Mouse (Mus musculus): ENCODE data around the gene Ptprz1.
"Not testable (repeated sequence)": the region's sequence is repeated elsewhere in the genome, so short reads cannot be mapped to it uniquely, and the experiment has no call there.

The Ptprz1 gene

DNA sequence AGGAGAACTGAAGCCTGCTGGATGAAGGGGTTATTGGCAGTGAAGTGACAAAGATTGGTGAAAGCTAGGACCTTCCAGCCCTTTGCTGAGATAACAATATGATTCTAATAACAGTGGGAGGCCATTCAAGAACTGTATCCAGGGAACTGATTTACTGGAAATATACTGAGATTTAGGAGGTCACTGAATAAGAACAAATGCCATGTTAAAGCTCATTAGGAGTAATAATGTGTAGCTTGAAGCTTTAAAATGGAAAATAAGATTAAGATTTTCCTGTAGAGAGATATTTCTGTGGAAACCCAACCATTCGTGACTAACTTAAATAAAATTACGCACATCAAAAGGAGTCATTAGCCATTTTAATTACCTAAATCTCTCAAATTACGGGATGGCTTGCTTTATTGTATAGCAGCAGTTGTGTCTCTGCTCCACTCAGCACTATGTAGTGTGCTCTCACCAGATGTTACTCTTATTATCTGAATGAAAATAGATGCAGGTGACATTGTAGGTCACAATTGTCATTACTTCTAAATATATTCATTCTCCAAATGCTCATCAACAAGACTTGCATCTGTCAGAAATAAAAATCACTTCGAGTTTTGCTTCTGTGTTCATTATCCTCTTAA is 139.8 kb downstream of the Ptprz1 start:
- DNase-seq = no peak

DNA sequence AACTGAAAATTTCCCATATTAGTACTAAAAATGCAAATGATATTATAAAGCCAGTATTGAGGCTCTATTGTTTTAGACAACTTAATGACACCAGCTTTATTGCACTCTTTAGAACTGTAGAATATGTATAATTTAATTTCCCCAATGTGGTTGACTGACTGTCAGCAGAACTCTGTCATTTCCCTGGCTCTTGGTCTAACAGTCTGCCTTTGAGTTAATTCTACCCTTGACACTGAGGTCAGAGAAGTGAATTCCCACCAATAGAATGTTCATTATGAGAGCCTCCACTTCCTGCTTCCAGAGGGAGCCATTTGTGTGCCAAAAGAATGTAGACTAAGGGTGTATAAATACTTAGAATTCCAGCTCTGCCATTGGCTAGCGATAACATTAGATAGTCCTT is 152.9 kb downstream of the Ptprz1 start:
- DNase-seq = no peak

DNA sequence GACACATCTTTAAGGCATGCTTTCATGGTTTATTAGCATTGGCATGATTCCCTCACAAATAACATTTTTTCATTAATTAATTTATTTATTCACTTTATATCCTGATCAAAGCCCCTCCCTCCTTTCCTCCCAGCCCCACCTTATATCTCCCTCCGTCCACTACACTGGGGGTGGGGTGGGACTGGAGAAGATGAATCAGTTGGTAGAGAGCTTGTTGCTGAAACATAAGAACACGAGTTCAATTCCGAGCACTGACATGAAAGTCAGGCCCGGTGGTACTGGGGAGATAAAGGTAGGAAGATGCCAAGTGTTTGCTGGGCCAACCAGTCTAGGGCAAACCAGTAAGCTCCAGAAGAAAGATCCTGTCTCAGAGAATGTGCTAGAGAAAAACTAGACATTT is 173.5 kb downstream of the Ptprz1 start:
- no peak for DNase-seq

DNA sequence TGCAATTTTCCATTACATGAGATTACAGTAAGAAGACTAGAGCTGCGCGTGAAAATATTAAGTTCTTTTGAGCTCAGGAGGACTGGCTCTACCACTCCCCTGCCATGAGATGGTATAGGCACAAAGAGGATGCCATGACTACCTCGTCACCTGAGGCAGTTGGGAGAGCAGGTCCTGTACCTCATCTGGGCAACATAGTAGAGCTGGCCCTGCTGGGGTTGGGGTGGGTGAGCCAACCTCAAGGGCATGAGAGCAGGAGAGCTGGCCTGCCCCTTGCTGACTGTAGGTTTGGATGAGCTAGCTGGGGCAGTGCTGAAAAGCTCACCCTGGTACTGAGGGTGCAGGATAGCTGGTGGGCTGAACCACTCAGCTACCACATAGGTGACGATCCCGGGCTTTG is 180.4 kb downstream of the Ptprz1 start:
- DNase-seq = no peak

DNA sequence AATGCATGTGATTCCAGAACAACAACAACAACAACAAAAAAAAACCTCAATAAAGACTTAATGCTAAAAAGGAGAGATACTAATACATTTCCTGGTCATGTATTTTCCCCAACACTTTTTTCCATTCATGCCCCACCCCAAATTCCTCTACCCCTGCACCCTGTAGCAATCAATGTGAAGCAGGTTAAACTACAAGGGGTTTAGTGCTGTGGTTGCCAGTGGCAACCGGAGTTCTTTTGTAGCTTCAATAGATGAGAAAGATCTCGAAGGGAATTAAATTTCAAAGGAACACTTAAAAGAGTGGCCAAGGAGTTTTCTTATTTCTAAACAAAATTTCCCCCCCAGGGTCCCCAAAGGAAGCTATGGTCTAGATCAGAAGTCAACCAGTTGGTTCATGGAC is 200.8 kb downstream of the Ptprz1 start:
- DNase-seq = no peak

DNA sequence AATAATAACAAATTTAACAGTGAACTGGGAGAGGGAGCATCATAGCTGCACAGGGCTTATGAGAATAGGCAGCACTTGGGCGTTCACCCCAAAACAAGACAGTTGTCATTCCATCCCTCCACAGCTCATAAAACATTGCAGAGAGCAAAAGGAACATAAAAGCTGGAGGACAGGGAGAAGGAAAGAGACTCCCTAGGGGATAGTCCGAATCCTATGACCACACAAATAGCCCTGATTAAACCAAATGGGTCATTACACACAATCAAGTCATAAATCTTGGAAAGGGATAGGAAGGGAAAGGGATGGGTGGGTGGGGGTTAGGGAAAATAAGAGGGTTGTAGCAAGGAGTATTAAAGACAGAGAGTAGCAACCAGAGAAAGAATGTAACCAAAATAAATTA is 203.0 kb downstream of the Ptprz1 start:
- DNase-seq = no peak

DNA sequence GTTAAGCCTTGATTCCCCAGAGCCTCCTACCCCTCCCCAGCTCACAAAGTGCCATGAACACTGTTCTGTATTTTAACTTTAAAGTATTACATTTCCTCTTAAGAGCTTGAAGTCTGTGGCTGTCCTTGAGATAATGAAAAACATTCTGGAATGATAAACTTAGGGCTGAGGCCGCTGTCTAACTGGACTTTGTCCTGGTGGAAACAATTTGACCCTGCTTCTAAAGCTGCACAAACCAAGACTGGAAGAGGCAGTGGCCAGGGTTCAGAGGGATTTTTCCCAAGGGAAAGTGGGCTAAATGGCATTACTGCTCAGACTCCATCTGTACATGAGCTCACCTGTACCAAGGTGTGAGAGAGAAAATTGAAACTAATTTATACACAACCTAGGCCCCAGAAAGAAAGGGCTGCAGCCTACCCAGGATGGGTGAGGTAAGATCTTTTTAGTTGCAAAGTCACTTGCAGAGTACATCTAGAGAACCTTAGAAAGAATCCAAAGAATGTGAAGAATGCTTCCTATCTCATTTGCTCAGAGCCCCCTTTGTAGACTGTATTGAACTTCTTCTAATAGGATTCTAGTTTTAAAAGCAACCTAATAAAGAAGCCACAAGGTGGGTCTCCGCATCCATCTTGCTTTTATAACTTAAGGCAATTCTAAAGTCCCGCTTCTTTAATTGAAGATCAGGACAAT is 204.8 kb downstream of the Ptprz1 start:
- DNase-seq = no peak

DNA sequence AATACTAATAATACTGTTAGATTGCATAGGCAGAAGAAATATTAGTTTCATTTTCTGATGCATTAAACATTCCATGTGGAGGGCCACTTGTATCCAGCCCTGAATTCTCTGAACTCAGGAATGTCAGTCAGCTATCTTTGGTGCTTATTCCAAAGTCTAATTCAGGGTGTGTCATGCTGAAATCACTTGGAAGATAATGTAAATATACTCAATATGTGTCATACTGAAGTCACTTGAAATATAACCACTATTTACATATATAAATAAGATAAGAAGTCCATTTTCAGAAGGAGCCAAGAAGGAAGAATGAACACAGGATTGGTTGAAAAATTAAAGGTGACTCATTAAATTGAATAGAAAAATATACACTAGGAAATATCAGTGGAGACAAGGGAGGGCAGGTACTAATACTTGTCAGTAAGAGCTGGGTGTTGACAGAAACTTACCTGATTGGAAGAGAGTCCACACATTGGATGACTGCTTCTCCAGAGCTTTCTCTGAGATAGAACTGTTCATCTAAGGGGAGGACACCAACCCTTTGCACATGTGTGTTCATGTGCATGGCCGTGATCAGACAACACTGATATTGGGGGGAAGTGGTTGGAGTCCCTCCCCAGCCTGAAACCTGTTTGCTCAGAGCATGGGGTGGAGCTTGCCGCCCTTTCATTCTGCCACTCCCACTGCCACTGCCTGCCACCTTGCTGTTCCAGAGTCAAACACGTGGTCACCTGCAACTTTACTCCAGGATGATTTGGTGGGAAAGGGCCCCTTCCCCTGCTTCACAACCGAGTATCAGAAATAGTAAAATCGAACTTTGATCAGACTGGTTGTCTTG is 209.5 kb downstream of the Ptprz1 start:
- DNase-seq = no peak

DNA sequence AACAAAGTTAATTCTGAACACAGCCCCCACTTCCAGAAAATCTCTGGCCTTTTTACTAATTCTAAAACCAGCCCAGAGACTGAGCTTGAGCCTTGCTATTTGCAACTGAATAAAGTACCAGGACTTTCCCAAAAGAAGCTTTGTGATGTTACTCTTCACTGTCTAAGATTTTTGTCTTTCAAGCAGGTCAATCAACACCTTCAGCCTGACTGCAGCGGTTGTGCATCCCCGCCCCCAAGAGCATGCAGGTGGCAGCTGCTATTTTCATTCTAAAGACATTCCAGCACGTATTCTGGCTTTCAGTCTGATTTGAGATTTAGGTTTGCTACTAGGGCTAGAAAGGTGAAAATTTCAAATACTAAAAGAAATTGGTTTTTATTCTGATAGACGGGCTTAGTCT is 214.0 kb downstream of the Ptprz1 start:
- DNase-seq = not testable (repeated sequence)

DNA sequence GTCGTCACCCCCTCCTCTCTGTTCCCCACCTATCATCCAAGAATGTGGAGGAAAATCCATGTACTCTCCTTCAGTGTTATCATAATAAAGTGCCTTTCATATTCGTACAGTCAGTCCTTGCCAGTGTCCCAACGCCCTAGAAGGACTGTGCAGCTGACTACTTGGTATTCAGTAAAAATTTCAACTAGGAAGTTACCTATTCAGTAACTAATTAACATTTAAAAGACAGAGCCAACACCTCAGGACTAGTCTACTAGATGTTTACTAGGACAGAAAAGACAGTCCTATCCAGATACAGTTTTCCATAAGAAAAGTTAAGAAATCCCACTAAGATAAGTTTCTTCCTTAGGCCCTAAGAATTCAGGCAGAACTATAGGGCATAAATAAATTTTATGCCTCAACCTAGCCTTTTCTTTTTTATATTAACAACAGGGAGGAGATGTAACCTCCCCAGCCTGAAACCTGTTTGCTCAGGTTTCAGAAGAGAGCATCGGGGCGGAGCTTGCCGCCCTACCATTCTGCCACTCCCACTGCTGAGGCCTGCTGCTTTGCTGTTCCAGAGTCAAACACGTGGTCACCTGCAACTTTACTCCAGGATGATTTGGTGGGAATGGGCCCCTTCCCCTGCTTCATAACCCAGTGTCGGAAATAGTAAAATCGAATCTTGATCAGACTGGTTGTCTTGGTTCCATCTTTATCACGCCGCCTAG is 215.2 kb downstream of the Ptprz1 start:
- not testable (repeated sequence) for DNase-seq

All from cerebellum, adult 8-10 months (tissue).